Mouse (Mus musculus): Measurements from ENCODE around the gene Rasgrp2.

Gene Rasgrp2

DNA sequence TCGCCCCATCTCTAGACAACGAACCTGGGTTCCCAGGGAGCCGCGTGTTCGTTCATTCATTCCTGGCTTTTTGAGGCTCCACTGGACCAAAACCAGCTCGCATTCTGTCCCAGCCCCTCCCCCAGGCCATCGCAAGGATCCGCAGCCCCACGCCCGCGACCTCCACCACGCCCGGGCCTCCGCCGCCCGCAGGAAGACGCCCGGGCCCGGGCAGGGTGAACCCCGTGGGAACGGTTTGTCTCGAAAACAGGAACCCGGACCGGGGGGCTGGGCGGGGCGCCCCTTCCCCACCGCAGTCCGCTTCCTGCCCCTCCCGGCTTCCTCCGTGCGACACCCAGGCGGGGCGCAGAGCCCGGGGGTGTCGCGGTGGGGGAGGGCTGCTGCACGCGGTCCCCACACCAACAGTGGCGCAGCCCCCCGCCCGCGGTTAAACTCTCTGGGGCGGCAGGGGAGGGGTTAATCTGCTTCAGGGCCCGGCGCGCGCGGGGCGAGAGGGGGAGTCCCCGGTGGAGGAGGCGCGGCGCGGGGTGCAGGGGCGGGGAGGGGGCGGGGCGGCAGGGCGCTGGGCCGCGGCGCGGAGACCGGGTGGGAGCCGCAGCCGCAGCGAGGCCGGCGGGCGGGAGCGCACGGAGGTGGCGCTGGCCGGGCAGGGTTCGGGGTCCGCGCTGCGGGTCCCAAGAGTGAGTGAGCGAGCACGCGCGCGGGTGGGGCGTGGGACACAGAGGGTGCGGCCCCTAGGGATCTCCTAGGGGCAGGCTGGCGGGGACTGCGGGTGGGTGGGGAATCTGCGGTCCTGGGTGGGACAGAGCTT, at the start of gene Rasgrp2:
Gene Rasgrp2 (plus strand): TSS at position 56 of the 811 bp plus-strand sequence.
- peak; percentile 75 for DNase-seq (ENCODE audit: low spot score)

DNA sequence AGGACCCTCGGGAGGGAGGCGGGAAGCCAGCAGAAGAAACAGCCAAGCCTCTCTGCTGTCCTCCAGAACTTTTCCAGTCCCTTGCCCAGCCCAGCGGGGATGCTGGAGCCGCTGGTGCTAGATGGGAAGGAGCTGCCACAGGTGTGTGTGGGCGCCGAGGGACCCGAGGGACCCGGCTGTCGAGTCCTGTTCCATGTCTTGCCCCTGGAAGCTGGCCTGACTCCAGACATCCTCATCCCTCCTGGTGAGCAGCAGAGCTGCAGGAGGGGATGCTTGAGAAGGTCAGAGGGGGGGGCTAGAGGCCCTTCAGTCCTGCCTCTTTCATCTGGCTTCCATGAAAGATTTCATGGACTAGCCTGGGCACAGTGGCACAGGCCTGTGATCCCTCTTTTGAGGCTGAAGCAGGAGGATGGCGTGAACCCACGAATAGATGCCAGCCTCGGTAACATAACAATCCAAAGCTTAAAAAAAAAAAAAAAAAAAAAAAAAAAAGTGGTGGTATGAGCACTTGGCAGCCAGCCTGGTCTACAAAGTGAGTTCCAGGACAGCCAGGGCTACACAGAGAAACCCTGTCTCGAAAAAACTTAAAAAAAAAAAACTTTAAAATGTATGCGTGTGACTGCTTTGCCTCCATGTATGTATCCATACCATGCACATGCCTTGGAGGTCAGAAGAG, 47.6 kb upstream of the Rasgrp2 start:
- no peak for DNase-seq (ENCODE audit: low spot score)

DNA sequence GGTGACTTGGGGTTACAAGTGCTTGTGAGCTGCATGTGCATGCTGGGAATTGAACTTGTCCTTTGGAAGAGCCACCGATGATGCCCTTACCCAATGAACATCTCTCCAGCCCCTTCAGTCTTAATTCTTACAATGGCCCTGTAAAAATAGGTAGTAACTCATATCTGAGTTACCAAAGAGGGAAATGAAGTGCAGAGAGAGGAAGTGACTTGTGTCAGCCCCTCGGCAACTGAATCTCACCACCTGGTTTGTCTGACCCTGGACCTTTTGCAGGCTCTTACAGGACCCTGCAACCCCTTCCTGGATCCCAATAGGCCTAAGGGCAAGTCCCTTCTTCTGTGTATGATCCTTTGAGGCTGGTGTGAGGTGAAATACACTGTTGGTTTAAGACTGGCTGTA, 47.0 kb upstream of the Rasgrp2 start:
- no peak for DNase-seq (ENCODE audit: low spot score)

DNA sequence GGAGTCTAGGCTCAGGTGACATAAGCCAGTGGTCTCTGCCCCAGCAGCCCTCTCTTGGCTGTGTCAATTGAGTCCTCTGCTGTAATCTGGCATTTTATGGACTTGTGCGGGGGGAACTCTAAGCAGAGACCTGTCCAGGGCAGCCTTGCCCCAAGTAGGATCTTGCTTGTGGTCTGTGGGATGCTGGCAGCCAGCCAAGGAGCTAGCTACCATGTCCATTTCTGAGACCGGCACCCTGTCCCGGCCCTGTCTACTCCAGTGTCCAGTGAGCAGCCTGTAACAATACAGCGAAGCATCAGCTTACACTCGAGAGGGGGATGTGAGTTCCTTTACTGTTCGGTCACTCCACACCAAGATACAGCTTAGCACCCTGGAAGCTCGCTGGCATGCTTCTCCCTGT, 45.1 kb upstream of the Rasgrp2 start:
- DNase-seq (ENCODE audit: low spot score), result no peak

DNA sequence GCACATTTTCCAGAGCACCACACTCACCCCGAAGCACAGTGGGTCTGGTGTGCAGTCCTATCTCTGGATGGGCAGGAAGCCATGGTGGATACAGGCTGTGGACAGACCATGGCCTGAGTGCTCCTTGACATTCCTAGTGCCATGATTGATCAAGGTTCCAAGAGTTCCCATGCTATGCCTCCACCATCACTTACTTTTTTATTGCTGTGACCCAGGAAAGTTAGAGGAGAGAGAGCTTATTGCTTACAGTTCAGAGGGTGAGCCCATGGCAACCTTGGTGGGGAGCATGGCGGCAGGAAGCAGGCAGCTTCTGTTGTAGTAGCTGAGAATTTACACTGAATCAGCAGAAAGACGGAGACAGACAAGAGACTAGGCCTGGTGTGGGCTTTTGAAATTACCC, 37.8 kb upstream of the Rasgrp2 start:
- DNase-seq (ENCODE audit: low spot score), result no peak

DNA sequence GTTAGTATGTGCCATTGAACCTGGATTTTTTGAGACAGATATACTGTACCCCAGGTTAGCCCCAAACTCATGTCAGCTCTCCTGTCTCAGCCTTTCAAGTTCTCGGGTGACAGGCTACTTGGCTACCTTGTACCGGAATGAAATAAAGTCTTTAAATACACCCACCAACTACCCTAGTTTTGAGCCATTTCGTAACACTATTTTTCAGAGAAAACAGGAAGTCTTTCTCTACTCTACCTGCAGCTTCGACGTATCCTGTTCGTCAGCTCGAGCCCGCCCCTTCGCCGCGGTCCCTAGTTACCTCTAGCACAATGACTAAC, 36.1 kb upstream of the Rasgrp2 start:
- DNase-seq (ENCODE audit: low spot score), result no peak

DNA sequence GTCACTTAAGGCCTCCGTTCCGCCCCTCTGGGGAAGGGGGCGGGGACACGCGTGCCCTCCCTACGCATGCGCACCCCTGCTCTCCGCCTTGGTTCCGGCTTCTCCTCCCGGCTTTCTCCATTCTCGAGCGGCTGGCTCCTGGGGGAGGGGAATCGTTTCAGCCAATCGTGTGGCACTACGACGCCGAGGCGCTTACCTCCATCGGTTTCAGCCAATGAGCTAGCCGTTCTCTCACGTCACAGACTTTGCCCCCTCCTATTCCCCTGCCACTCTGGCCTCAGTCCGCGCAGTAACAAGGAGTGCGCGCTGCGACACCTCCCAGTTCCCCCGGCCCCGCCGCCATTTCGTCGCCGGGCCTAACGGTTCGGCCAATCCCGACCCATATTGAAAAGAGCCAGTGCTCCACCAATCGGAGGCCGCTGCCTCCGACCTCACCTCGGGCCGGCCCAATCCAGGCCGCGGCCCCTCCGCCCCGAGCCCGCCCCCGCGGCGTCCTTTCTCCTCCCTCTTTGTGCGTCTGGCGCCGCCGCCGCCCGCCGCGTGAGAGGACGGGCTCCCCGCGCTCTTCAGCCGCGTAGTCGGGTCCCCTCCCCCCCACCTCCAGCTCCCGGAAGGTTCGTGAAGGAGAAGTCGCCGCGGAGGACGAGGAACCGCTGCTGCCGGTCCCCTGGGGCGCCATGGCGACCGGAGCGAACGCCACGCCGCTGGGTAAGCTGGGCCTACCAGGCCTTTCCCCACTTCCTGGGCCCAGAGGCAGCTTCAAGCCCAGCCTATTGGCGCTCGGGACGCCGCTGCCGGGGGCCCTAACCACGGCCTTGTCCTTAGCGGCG, 35.5 kb upstream of the Rasgrp2 start, which contains the start of gene Sf1:
Gene Sf1 (plus strand): TSS at position 280 of the 830 bp plus-strand sequence.
- DNase-seq (ENCODE audit: low spot score), result peak; percentile 99

DNA sequence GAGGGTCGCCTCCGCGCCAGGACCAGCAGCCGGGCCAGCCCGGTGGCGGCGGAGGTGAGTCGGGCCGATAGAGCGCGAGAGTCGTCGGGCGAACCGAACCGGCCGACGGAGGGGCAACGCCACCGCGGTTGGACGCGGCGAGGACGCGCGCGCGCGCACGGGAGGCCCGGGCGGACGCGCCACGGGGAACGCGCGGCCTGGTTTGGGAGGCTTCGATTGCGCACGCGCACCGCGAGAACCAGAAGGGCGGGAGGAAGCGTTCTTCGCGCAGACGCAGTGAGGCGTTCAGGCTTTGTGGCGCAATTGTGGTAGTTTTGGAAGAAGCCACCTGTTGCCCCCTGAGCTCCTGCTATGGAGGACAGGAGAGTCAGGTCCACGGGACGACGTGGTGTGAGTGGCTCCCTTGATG, 34.8 kb upstream of the Rasgrp2 start:
- DNase-seq (ENCODE audit: low spot score), result peak; percentile 96

DNA sequence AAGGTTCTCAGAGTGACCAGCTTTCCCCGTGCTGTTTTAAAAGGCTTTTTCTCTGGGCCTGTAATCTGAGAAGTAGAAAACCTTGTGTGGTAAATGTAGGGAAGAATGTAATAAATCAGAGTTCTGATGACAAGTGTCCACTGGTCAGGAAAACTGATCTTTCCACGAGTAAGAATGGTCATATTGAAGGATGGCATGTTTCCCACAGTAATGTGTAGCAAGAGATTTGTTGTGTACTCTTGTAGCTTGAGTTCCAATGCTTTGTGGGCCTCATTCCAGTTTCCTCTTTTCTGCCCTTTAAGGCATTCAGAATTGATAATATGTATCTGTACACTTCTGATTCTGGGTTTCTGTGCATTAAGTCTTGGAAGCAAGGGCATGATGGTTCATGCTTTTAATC, 34.3 kb upstream of the Rasgrp2 start:
- DNase-seq (ENCODE audit: low spot score), result no peak

DNA sequence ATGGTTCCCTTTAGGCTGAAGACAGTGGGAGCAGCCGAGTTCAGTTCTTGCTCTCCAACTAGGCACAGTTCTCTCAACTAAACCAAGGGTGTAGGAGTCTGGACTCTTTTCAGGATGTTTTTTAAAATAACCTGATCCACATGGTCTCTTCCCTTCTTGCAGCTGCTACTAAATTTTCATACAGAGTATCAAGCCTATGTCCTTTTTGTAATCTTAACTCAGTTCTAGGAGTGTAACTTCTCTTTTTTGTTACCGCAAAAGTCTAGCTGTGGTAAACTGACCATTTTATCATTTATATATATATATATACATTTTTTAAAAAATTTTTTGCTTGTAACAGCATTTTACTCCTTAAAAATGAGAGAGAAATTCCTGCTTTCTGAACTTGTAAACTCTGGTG, 29.0 kb upstream of the Rasgrp2 start:
- no peak for DNase-seq (ENCODE audit: low spot score)

DNA sequence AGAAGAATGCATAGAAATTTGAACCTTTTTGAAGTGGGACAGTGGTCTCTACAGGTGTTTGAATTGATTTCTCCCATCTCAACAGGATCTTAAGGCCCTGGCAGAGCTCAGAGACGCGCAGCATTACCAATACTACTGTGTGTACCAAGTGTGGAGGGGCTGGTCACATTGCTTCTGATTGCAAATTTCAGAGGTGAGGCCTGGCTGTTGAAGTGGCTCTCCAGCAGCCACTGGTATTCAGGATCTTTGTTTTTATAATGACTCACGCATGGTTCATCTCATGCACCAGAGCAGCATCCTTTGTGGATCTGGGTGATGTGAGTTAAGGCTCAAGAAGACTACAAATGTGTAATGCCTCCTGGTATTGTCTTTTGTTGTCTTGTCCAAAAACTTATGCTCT, 26.7 kb upstream of the Rasgrp2 start:
- no peak for DNase-seq (ENCODE audit: low spot score)

DNA sequence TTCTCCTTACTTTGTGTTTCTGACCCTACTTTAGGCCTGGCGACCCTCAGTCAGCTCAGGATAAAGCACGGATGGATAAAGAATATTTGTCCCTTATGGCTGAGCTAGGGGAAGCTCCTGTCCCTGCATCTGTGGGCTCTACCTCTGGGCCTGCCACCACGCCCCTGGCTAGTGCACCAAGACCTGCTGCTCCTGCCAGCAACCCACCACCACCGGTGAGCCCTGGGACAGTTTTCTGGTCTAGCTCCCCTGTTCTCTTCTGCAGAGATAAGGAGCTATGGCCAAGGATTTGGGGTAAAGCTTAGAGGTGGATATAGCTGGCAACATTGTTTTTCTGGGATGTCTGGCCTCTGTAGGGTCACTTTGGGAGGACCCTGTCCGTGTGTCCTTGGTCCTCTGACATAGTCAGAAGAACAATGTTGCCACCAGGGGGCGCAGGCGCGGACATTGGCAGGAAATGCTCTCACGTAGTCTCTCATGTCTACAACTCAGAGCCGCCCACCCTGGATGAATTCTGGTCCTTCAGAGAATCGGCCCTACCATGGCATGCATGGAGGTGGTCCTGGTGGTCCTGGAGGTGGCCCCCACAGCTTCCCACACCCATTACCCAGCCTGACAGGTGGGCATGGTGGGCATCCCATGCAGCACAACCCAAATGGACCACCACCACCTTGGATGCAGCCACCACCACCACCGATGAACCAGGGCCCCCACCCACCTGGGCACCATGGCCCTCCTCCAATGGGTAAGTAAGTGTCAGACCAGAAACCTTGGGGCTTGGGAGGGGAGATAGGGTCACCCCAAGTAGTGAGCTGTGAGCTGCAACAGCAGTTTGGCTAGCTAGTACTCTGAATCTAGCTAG, 25.4 kb upstream of the Rasgrp2 start:
- peak; percentile 98 for DNase-seq (ENCODE audit: low spot score)

DNA sequence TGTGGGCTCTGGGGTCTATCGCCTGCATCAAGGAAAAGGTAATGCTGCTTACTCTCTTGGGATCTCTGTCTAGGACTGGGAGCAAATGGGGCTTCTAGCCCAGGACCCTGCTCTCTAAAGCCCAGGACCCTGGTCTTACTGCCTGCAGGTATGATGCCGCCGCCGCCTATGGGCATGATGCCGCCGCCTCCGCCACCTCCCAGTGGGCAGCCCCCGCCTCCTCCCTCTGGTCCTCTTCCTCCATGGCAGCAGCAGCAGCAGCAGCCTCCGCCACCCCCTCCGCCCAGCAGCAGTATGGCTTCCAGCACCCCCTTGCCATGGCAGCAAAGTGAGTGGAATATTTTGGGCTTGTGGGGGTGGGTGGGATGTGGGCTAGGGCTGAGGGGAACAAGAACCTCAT, 24.6 kb upstream of the Rasgrp2 start:
- no peak for DNase-seq (ENCODE audit: low spot score)

DNA sequence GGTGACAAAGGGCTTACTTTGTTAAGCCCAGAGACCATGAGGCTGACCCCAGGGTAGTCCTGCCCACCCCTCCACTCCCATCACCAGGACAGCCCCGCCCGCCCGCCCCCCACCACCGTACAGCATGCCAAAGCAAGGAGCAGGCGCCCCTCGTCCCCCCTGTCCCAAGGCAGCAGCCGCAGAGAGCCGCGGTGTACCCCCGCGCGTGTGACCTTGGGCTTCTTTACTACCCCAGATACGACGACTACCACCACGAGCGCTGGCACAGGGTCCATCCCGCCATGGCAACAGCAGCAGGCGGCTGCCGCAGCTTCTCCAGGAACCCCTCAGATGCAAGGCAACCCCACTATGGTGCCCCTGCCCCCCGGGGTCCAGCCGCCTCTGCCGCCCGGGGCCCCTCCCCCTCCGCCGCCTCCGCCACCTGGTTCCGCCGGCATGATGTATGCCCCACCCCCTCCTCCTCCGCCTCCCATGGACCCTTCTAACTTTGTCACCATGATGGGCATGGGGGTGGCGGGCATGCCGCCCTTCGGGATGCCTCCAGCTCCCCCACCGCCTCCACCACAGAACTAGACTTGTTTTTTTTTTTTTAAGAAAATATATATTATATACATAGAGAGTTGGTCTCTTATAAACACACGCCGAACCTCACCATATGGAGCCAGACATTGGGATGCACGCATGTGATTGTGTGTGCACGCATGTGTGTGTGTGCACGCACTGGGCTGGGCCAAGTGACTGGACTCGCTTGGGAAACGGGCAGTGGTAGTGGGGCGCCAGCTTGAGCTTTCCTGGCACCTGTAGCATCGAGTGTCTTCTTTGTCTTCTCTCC, 23.5 kb upstream of the Rasgrp2 start:
- peak; percentile 65 for DNase-seq (ENCODE audit: low spot score)

DNA sequence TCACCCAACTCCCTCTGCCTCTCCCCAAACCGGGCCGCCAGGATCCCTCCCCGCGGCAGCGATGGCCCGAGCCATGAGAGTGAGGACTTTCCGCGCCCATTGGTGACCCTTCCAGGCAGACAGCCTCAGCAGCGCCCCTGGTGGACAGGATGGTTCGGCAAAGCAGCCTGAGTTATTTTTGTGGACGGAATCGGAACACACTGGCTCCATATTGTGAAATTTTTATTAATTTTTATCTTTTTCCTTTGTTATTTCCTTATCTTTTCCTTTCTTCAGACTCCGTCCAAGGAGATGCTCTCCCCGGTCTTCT, 22.9 kb upstream of the Rasgrp2 start:
- DNase-seq (ENCODE audit: low spot score), result peak; percentile 95

DNA sequence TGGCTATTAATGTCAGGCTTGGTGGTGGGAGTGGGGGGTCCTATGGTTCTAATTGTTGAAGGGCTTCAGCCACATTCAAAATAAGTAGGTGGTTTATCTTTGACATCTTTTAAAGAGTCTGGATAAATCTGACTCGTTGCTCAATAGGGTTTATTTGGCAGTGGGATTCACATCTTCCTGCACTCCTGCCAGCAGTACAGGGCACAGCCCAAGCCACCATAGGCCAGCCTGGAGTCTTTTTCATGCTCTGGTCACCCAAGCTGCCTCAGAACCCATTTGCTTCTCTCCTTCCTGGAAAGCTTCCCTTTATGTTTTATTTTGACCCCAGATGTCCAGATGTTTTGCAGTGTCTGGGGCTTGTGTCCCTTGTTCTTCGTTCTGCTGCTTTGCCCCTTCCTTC, 22.5 kb upstream of the Rasgrp2 start:
- DNase-seq (ENCODE audit: low spot score), result no peak

DNA sequence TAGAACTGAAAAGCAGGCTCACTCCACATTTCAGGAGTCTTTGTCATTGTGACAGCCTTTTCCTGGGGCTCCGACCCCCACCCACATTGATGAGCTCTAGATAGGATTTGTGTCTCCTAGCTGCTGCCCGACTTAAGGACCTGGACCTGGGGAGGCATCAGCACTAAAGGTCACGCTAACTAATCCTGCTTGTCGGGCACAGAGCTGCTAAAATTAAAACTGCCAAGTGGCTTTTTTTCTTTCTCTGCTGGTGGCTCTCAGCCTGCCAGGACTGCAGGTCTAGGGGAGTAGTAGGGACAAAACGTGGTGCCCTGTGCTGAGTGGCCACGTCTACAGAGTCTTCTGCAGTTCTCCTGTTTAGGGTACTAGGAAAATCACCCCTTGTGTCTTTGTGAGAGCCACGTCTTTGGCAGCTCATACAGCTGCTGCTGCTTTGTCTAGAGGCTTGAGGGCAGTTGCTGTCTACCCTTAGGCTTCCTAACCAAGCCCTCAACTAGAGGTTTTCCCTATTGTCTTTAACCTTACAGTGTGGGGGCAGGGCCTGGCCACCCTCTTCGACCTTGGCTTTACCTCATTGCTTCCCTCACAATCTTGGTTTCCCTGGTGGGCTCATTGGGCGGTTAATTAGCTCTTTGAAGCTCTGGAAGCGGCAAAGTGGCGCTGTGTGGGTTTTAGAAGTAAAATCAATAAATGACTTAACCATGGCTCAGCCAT, 21.7 kb upstream of the Rasgrp2 start:
- no peak for DNase-seq (ENCODE audit: low spot score)

DNA sequence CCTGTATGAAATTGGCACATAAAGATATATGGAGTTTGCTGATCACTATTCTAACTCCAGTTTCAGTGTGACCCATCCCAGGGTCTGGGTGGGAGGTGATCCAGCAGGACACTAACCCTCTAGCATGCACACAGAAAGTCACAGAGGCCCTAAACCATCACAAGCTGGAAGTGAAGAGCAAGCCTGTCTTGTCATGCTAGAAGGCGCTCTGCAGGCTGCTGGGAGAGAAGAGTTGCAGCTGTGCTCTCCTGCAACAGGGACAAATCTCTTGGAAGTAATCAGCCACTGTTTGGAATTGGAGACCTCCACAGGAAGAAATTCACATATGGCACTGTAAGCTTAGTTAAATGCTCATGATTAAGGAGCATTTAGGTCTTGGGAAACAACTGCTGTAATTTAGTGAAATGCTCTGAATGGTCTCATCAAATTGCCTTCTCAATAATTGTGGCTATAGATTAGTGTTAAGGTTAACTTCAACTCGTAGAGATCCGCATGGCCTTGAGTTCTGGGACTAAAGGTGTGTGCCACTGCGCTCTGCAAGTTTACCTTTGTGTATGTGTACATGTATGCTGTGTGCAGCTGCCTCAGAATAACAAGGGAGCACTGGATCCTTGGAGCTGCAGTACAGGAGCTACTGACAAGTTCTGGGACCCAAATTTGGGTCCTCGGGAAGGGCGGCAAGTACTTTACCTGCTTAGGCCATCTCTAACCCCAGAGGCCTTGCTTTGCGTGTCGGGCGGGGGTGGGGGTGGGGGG, 18.6 kb upstream of the Rasgrp2 start:
- DNase-seq (ENCODE audit: low spot score), result no peak

DNA sequence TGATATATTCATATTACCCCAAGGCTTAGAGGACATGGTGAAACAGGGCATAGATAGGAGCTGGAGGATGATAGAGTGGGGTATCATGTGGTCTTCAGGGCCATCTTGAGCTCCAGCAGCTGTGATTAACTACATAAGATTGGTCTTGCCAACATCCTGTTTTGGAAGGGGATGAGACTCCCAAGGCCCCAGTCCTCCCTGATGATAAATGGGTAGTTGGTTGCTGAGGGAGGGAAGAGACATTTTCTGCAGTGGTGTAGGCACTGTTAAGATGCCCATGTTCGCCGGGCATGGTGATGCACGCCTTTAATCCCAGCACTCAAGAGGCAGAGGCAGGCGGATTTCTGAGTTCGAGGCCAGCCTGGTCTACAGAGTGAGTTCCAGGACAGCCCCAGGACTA, 17.9 kb upstream of the Rasgrp2 start:
- DNase-seq (ENCODE audit: low spot score), result no peak
